Mouse (Mus musculus): ENCODE measurements at regions not wholly inside any gene's neighbourhood (a gene's known extent, or its start where the extent isn't known, plus 50 kb on each side); places are given as distances from the start of the nearest gene placed in this dataset.

DNA sequence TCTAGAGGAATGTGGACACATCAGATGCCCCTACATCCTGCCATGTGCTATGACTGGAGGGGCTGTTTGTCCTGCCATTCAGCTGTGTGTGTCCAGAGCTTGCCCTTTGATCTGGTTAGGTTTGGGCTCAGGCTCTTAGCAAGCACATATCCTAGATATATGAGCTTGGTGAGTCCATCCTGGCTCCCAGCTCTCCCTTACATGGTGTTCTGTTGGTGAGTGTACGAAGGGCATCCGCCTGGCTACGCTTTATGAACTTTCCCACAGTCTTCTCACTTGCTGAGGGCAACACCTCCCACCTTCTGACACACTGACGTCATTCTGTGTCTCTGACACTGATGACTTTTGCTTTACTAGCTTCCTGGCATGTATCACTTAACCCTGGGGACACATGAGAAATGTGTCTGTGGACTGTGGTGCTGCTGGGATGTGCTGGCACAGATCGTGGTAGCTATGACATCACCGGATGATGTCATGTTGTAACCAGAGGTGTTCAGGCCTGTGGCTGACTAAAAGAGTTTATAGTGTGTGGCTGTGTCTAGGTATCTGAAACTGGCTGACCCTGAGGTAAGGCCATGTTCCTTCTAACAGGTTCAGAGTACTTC lies 149.4 kb downstream of the Kif26a start:
- TF ChIP-seq POLR2A (IDR thresholded peaks at IDR 0.05; ENCODE audit: extremely low read depth, insufficient read depth, low read length) (no peak), CTCF (IDR thresholded peaks at IDR 0.05; ENCODE audit: low read depth, low read length) (no peak)
